Mouse (Mus musculus) kidney, embryonic 15.5 days (tissue): ENCODE measurements around the gene Abcb1a. TPM values are rescaled to one million over a fixed set of nuclear protein-coding genes. Genes with fewer than 3 reads are reported as not detected.

Source experiments
- ATAC-seq: fragments of 200-750 bp; cut with Nextera tagmentation; replicated peaks from 2 replicates; pipeline ENCODE4 v1.8.0; 2017; ENCODE audit warnings: moderate TSS enrichment; ENCODE audit not compliant: low FRiP score
- H3K27ac ChIP-seq: fragments of 300-500 bp; sonication (generic); 2 replicates; pipeline ENCODE4 v1.5.1; 2015; ENCODE audit warnings: mild to moderate bottlenecking, inconsistent platforms
- H3K27me3 ChIP-seq: fragments of 300-500 bp; sonication (generic); 2 replicates; pipeline ENCODE4 v1.6.1; 2015; ENCODE audit warnings: inconsistent platforms
- H3K36me3 ChIP-seq: fragments of 300-500 bp; sonication (generic); 2 replicates; pipeline ENCODE4 v1.6.1; 2015; ENCODE audit warnings: inconsistent platforms
- H3K4me1 ChIP-seq: fragments of 300-500 bp; sonication (generic); 2 replicates; pipeline ENCODE4 v1.6.1; 2015; ENCODE audit warnings: inconsistent platforms
- H3K4me2 ChIP-seq: fragments of 300-500 bp; sonication (generic); 2 replicates; pipeline ENCODE4 v1.6.1; 2015; ENCODE audit warnings: moderate library complexity, mild to moderate bottlenecking, inconsistent platforms
- H3K4me3 ChIP-seq: fragments of 300-500 bp; sonication (generic); replicated peaks from 2 replicates; pipeline ENCODE4 v1.5.1; 2015; ENCODE audit warnings: mild to moderate bottlenecking, inconsistent platforms
- H3K9ac ChIP-seq: fragments of 300-500 bp; sonication (generic); 2 replicates; pipeline ENCODE4 v1.6.1; 2015; ENCODE audit warnings: mild to moderate bottlenecking, inconsistent platforms
- H3K9me3 ChIP-seq: fragments of 300-500 bp; sonication (generic); replicated peaks from 2 replicates; pipeline ENCODE4 v1.6.1; 2016; ENCODE audit warnings: inconsistent platforms
- WGBS: fragments of 180-500 bp; shearing (Covaris S2); methylation state at CpG from one replicate; pipeline ENCODE4 v1.1.7; 2015; ENCODE audit warnings: mixed read lengths; 5-methylcytosine and 5-hydroxymethylcytosine counted together
- polyA plus RNA-seq: library from polyadenylated mRNA; unstranded; fragments of >200 nt; fragmentation: Nextera tagmentation; extraction: Ambion mirVana; gene quantifications from 2 replicates; pipeline ENCODE4 v1.2.1, GENCODE M21; 2015

The Abcb1a gene
- polyA plus RNA-seq, result 0.19 and 0.43 TPM in 2 replicates

DNA sequence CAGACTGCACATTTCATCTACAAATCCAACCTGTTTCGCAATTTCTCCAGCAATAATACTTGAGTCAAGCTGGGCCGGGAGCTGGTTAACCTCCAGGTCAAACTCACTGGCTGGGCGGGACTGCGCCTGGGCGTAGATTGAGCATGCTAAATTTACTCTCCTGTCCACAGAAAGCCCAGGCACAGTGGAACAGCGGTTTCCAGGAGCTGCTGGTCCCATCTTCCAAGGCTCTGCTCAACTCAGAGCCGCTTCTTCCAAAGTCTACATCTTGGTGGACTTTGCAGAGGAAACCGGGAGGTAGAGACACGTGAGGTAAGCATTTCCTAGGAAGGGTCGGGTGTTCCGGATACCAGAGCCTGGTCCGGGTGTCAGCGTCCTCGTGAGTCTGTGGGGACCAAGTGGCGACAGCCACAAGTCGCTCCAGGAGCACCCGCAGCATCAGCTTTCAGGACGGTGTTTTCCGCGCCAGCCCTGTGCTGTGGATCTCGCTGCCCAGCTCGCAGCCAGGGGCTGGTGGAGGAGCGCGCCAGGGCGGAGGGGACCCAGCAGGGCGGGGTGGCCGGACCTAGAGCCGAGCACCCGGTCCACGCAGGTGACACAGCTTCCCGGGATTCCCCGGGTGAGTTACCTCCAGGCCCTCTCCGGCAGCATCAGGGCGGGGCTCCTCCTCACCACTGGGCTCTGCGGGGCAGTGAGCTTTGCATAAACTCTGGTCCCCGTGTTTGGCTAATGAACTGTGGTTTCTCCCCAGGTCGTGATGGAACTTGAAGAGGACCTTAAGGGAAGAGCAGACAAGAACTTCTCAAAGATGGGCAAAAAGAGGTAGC is at the start of gene Abcb1a:
TSS of gene Abcb1a (plus strand) at position 167 of the 827 bp plus-strand sequence.
- 6% methylated on average over 37 of the region's 37 CpGs for WGBS
- Histone ChIP-seq H3K27ac (no peak within 1 kb of the TSS), H3K27me3 (no peaks in the 10 kb centered on the region; the same call in 1 of the 2 replicates), H3K4me1 (peaks cover 12% of the 10 kb centered on the region; the same call in 1 of the 2 replicates), H3K4me2 (peak within 1 kb of the TSS; percentile 95), H3K9me3 (no peaks in the 10 kb centered on the region), H3K36me3 (no peaks in the 10 kb centered on the region), H3K4me3 (peak within 1 kb of the TSS; percentile 52), H3K9ac (peak within 1 kb of the TSS; percentile 8; the same call in 1 of the 2 replicates)
- ATAC-seq, result peak; percentile 86

DNA sequence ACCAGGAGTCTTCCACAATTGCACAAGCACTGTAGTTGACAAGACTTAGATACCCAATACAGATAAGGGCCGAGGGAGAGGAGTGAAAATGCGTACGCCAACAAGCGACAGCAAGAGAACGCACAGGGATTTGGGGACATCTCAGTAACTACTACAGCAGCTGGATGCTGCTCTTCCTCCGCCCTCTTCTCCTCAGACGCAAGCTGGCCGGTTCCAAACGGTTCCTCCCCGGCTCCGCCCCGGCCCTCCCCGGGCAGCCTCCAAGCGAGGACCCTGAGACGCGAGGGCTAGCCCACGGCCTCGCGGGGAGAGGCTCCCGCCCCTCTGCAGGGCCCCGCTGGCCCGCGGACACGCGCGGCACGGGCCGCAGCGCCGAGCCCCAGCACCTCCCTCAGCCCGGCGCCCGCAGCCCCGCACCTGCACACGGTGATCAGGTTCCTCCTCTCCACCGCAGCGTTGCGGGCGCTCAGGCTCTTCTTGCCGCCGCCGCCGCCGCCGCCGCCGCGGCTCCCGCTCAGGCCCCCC is 37.7 kb upstream of the Abcb1a start:
- H3K27me3 ChIP-seq, result no peaks in the 10 kb centered on the region
- H3K4me1 ChIP-seq, result peaks cover 9% of the 10 kb centered on the region; the same call in 1 of the 2 replicates
- no peaks in the 10 kb centered on the region for H3K9me3 ChIP-seq
- peak overlapping the region; percentile 99 for H3K4me2 ChIP-seq
- H3K36me3 ChIP-seq, result no peaks in the 10 kb centered on the region
- ATAC-seq, result peak; percentile 70
- H3K27ac ChIP-seq, result 0 out of 2 replicates have a peak overlapping the region, but pooled peaks have one; percentile 32
- H3K4me3 ChIP-seq, result peak overlapping the region; percentile 90
- 0% methylated on average over 47 of the region's 49 CpGs for WGBS
- H3K9ac ChIP-seq, result peak overlapping the region; percentile 68

DNA sequence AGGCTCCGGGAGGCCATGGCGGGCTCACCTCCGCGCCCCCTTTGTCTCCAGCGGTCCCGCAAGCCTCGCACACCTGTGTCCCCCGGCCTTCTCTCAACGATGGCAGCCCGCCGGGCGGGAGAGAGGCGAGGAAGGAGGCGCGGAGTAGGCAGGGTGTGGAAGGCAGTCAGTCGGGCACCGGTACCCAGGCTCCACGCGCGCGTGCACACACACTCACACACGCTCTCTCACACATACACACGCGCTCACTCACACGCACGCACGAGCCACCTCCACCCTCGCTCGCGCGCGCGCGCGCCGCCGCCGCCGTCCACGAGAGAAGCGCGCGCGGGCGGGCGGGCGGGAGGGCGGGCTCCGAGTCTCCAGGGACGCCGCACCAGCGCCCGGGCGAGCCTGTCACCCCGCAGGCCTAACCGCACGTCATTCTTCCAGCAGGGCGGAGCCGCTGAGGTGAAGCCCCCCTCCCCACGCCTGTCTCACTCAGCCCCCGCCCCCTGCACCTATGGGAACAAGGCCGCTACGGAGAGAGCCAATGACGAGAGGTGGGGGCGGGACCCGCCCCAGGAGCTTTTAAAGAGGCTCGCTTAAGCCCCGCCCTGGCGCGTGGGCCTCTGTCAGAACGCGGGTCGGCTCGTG is 37.2 kb upstream of the Abcb1a start, which contains the start of gene Rundc3b:
TSS of gene Rundc3b (minus strand) at position 357 of the 636 bp plus-strand sequence.
- 0 out of 2 replicates have a peak within 1 kb of the TSS, but pooled peaks have one; percentile 32 for H3K27ac ChIP-seq

DNA sequence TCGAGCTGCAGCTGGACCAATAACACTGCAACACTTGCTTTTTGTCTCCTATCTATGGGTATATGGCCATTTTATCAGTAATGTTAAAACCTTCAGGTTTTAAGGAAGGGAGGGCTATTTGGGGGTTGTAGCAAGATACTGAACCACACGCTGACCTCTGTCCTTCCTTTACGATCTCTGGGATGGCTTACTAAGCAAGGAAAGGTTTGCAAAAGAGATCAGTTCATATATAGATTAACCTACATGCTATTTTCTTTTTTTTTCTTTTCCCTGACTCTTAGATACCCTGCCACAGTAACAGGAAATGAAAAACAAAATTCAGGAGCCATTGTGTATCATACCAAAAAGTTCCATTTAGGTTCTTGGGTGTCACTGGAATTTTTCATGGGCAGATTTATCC is 27.0 kb upstream of the Abcb1a start:
- H3K4me1 ChIP-seq, result no peaks in the 10 kb centered on the region
- ATAC-seq, result no peak
- no peak overlapping the region for H3K4me3 ChIP-seq
- 75% methylated on average over 3 of the region's 3 CpGs for WGBS
- H3K9me3 ChIP-seq, result no peaks in the 10 kb centered on the region
- no peak overlapping the region for H3K27ac ChIP-seq
- no peak overlapping the region for H3K9ac ChIP-seq
- H3K4me2 ChIP-seq, result no peak overlapping the region
- no peaks in the 10 kb centered on the region for H3K27me3 ChIP-seq
- H3K36me3 ChIP-seq, result no peaks in the 10 kb centered on the region

More for the DNA sequence above, 37.2 kb upstream of the Abcb1a start, which contains the start of gene Rundc3b:
- H3K4me3 ChIP-seq, result peak within 1 kb of the TSS; percentile 90
- H3K27me3 ChIP-seq, result no peaks in the 10 kb centered on the region
- H3K9me3 ChIP-seq, result no peaks in the 10 kb centered on the region
- ATAC-seq, result peak; percentile 99
- under 1% methylated on average over 62 of the region's 74 CpGs for WGBS
- peak within 1 kb of the TSS; percentile 99 for H3K4me2 ChIP-seq
- peaks cover 9% of the 10 kb centered on the region; the same call in 1 of the 2 replicates for H3K4me1 ChIP-seq
- H3K9ac ChIP-seq, result peak within 1 kb of the TSS; percentile 68
- no peaks in the 10 kb centered on the region for H3K36me3 ChIP-seq

DNA sequence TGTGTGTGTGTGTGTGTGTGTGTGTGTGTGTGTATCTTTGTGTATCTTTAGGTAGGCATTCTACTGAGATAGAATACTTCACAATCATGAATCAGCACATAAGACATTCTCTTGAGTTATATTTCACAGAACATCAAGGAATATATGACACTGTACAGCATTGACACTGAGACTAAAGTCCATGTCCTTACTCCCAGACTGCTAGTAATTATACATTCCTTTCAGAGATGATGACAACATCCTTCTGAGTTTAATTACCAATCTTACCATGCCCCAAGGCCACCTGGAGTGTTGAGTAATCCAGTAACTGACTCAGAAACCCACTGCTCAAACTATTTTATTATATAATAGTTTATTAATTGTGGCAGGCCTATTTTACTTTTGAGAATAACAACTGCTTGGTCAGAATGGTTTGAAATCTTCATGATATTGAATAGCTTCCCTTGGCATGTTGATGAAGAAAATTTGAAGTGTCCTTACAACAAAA is 25.3 kb upstream of the Abcb1a start:
- H3K4me1 ChIP-seq, result no peaks in the 10 kb centered on the region
- H3K27ac ChIP-seq, result no peak overlapping the region
- no peaks in the 10 kb centered on the region for H3K36me3 ChIP-seq
- H3K27me3 ChIP-seq, result no peaks in the 10 kb centered on the region
- no peak overlapping the region for H3K9ac ChIP-seq
- H3K4me2 ChIP-seq, result no peak overlapping the region
- H3K4me3 ChIP-seq, result no peak overlapping the region
- H3K9me3 ChIP-seq, result no peaks in the 10 kb centered on the region
- ATAC-seq, result no peak

DNA sequence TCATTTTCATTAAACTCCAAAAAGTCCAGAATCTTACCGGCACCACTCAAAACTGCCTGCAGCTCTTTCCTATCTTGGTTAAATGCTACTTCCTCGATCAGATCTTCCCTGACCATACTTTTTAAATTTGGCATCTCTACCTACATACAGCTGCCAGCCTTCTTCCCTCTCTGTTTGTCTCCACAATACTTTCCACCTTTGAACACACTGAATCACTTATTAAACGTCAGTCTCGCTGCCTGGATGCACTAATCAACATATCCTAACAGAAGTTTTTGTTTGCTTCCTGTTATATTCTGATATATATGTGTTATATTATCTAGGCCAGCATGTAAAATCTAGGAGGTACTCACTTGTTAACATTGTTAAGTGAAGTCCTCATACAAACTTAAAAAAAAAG is 11.6 kb upstream of the Abcb1a start:
- H3K4me3 ChIP-seq, result no peak overlapping the region
- 87% methylated on average over 4 of the region's 4 CpGs for WGBS
- H3K36me3 ChIP-seq, result no peaks in the 10 kb centered on the region
- no peak for ATAC-seq
- H3K4me2 ChIP-seq, result no peak overlapping the region
- no peaks in the 10 kb centered on the region for H3K4me1 ChIP-seq
- no peak overlapping the region for H3K9ac ChIP-seq
- H3K27me3 ChIP-seq, result no peaks in the 10 kb centered on the region
- no peaks in the 10 kb centered on the region for H3K9me3 ChIP-seq
- no peak overlapping the region for H3K27ac ChIP-seq

DNA sequence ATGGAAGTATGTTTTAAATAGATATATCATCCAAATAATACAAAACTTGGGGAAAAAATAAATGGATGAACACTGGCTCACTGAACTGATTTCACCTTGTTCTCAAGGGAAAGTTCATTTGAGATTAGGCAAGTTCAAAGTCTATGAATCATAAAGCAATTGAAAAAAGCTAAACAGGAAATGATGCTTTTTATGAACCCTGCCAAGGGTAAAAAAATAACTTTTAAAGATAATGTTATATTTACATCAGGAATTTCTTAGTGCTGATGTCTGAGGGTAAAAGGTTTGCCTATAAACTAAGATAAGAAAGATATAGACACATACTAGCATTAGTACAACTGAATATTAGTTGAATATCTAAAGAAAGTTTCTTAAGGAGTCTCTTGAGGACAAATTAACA is 11.1 kb upstream of the Abcb1a start:
- no peaks in the 10 kb centered on the region for H3K4me1 ChIP-seq
- no peaks in the 10 kb centered on the region for H3K36me3 ChIP-seq
- no peak overlapping the region for H3K27ac ChIP-seq
- H3K4me2 ChIP-seq, result no peak overlapping the region
- H3K9me3 ChIP-seq, result no peaks in the 10 kb centered on the region
- no peak for ATAC-seq
- no peak overlapping the region for H3K9ac ChIP-seq
- no peak overlapping the region for H3K4me3 ChIP-seq
- H3K27me3 ChIP-seq, result no peaks in the 10 kb centered on the region

DNA sequence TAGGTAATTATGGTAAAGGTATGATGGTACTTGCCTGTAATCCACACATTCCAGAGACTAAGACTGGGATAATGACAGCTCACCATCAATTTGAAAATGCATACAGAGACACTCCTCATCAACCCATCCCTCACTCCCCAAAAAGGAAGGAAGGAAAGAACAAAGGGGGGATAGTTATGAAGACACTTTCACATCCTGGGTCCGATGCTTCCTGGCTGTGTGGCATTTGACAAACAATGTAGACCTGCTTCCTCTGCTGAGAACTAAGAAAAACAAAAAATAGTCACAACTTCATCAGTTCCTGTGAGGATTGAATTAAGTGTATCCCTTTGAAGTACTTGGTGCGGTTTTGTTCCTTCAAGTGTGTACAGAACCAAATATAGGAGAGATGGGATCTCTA is 7.8 kb upstream of the Abcb1a start:
- no peaks in the 10 kb centered on the region for H3K4me1 ChIP-seq
- no peaks in the 10 kb centered on the region for H3K36me3 ChIP-seq
- no peak overlapping the region for H3K27ac ChIP-seq
- 67% methylated on average over 2 of the region's 2 CpGs for WGBS
- ATAC-seq, result no peak
- no peak overlapping the region for H3K4me2 ChIP-seq
- H3K9me3 ChIP-seq, result no peaks in the 10 kb centered on the region
- no peak overlapping the region for H3K9ac ChIP-seq
- no peaks in the 10 kb centered on the region for H3K27me3 ChIP-seq
- H3K4me3 ChIP-seq, result no peak overlapping the region

DNA sequence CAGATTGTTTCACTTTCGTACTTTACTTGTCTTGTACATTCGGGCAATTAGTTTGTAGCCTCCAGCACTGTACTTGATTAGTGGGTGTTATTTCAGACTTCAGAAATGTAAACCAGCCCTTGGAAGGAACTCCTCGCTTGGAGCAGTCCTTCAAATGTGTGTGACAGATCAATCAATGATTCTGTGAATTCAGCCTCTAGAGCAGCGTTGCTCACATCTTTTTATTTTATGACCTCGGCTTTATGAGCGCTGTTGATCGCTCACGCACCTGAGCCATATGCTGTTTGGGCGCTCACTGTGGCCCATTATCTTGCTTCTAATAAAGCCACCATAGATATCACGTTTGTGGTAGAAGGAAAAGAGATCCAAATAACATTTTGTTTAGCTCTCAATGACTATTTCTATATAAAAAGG is 868 bp downstream of the Abcb1a start:
- Histone ChIP-seq H3K4me2 (peak overlapping the region; percentile 95), H3K27ac (no peak overlapping the region), H3K9me3 (no peaks in the 10 kb centered on the region), H3K36me3 (no peaks in the 10 kb centered on the region), H3K27me3 (no peaks in the 10 kb centered on the region; the same call in 1 of the 2 replicates), H3K9ac (0 out of 2 replicates have a peak overlapping the region, but pooled peaks have one; percentile 8), H3K4me3 (peak overlapping the region; percentile 52), H3K4me1 (peaks cover 12% of the 10 kb centered on the region; the same call in 1 of the 2 replicates)
- WGBS, result 69% methylated on average over 10 of the region's 10 CpGs
- no peak; the same call in 1 of the 2 replicates for ATAC-seq

DNA sequence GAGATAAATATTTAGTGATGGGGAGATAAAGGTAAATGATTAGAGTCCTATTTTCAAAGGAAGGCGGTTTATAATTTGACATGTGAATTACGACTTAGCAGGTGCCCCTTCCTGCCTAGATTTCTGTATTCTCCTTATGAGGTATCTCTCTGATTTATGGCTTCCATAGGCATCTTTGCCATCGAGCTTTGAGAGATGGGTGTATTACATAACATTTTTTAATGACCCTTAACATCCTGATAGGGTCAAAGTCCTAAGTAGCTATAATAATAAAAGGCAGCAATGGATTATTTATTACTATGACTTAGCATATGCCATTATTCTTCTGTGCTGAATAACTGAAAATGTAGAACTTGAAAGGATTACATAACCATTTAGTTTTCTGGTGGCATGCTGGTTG is 4.8 kb downstream of the Abcb1a start:
- H3K4me1 ChIP-seq, result peaks cover 11% of the 10 kb centered on the region; the same call in 1 of the 2 replicates
- WGBS, result 36% methylated on average over 3 of the region's 3 CpGs

DNA sequence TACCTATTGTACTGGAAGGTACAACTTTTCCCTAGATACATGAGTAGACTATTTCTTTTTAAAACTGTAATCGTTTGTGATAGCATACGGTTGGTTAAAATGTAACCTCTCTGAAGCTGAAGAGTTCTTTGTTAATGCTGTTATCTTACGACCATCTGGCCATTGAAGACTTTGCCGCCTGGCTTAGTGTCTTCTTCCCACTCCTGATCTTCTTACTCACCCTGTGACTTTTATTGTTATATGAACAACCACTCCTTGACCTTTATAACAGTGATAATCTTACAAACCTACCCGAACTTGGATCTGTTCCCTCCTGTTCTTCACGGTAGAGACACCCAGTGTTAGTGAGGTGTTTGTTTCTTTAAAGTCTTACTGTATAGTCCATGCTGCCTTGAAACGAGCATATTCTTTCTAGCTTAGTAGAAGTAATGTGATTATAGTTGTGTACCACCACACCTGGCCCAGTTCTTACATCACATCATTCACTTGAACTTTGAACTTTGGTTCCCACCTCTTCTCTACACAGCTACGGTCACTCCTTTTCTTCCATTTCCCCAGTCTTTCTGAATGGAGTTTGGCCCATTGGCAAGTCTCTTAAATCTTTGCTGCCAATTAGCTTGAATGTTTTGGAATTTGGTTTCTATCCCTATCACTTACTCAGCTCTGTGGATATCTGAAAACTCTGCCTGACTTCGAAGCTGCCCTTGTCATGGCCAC is 8.0 kb downstream of the Abcb1a start:
- Histone ChIP-seq H3K4me3 (no peak overlapping the region), H3K4me2 (no peak overlapping the region), H3K27ac (no peak overlapping the region), H3K9ac (no peak overlapping the region), H3K36me3 (no peaks in the 10 kb centered on the region), H3K27me3 (no peaks in the 10 kb centered on the region; the same call in none of the 2 replicates), H3K9me3 (no peaks in the 10 kb centered on the region), H3K4me1 (no peaks in the 10 kb centered on the region)
- 80% methylated on average over 9 of the region's 9 CpGs for WGBS
- ATAC-seq, result no peak

More for the DNA sequence above, 4.8 kb downstream of the Abcb1a start:
- H3K4me3 ChIP-seq, result no peak overlapping the region
- no peak overlapping the region for H3K27ac ChIP-seq
- no peaks in the 10 kb centered on the region for H3K36me3 ChIP-seq
- ATAC-seq, result no peak
- no peaks in the 10 kb centered on the region for H3K9me3 ChIP-seq
- H3K4me2 ChIP-seq, result no peak overlapping the region
- H3K27me3 ChIP-seq, result no peaks in the 10 kb centered on the region; the same call in 1 of the 2 replicates
- no peak overlapping the region for H3K9ac ChIP-seq
